Mouse (Mus musculus): ENCODE measurements around the gene Ggact. TPM values are rescaled to one million over a fixed set of nuclear protein-coding genes. Genes with fewer than 3 reads are reported as not detected.

Ggact gene
- polyA plus RNA-seq, 1 experiment, result 6.3 TPM

- no peaks in the 10 kb centered on the region for H3K27me3 ChIP-seq (replicated peaks)
- H3K4me3 ChIP-seq (replicated peaks), result no peak overlapping the region
- no peaks in the 10 kb centered on the region for H3K36me3 ChIP-seq (replicated peaks; ENCODE audit: low read length)
- H3K9me3 ChIP-seq, result peaks cover 3% of the 10 kb centered on the region; the same call in 1 of the 2 replicates
- TF ChIP-seq FLI1 (IDR thresholded peaks at IDR 0.05; ENCODE audit: low read length) (no peak), GATA1 (IDR thresholded peaks at IDR 0.05; ENCODE audit: borderline replicate concordance, low read length) (no peak)
- peaks cover 6% of the 10 kb centered on the region for H3K4me1 ChIP-seq
Observed at GRCm38 (mm10) chr14:122837018-122837417, 76.5 kb downstream of the Ggact start.

- peaks cover 6% of the 10 kb centered on the region for H3K4me1 ChIP-seq
- TF ChIP-seq GATA1 (IDR thresholded peaks at IDR 0.05; ENCODE audit: borderline replicate concordance, low read length), result no peak
- H3K9me3 ChIP-seq, result peaks cover 3% of the 10 kb centered on the region; the same call in 1 of the 2 replicates
- H3K36me3 ChIP-seq (replicated peaks; ENCODE audit: low read length), result no peaks in the 10 kb centered on the region
- H3K27me3 ChIP-seq (replicated peaks), result no peaks in the 10 kb centered on the region
- no peak overlapping the region for H3K4me3 ChIP-seq (replicated peaks)
Observed at GRCm38 (mm10) chr14:122836221-122836620, 77.3 kb downstream of the Ggact start.

GRCm38 (mm10) chr14:122835487-122836190 lies 77.9 kb downstream of the Ggact start:
- Histone ChIP-seq H3K4me3 (replicated peaks) (no peak overlapping the region), H3K4me1 (peaks cover 6% of the 10 kb centered on the region), H3K27me3 (replicated peaks) (no peaks in the 10 kb centered on the region), H3K9me3 (peaks cover 3% of the 10 kb centered on the region; the same call in 1 of the 2 replicates), H3K36me3 (replicated peaks; ENCODE audit: low read length) (no peaks in the 10 kb centered on the region)
- TF ChIP-seq GATA1 (IDR thresholded peaks at IDR 0.05; ENCODE audit: borderline replicate concordance, low read length), result no peak
- TF ChIP-seq FLI1 (IDR thresholded peaks at IDR 0.05; ENCODE audit: low read length), result no peak

- Histone ChIP-seq H3K36me3 (replicated peaks; ENCODE audit: low read length) (no peaks in the 10 kb centered on the region), H3K4me3 (replicated peaks) (no peak overlapping the region), H3K9me3 (peaks cover 3% of the 10 kb centered on the region; the same call in 1 of the 2 replicates), H3K27me3 (replicated peaks) (no peaks in the 10 kb centered on the region), H3K4me1 (peaks cover 6% of the 10 kb centered on the region)
- no peak for TF ChIP-seq GATA1 (IDR thresholded peaks at IDR 0.05; ENCODE audit: borderline replicate concordance, low read length)
- no peak for TF ChIP-seq FLI1 (IDR thresholded peaks at IDR 0.05; ENCODE audit: low read length)
Observed at GRCm38 (mm10) chr14:122834753-122835152, 78.8 kb downstream of the Ggact start.

GRCm38 (mm10) chr14:122833666-122834065 lies 79.9 kb downstream of the Ggact start:
- Histone ChIP-seq H3K27me3 (replicated peaks) (no peaks in the 10 kb centered on the region), H3K9me3 (peaks cover 3% of the 10 kb centered on the region; the same call in 1 of the 2 replicates), H3K4me1 (peaks cover 6% of the 10 kb centered on the region), H3K36me3 (replicated peaks; ENCODE audit: low read length) (no peaks in the 10 kb centered on the region), H3K4me3 (replicated peaks) (no peak overlapping the region)
- no peak for TF ChIP-seq GATA1 (IDR thresholded peaks at IDR 0.05; ENCODE audit: borderline replicate concordance, low read length)
- TF ChIP-seq FLI1 (IDR thresholded peaks at IDR 0.05; ENCODE audit: low read length), result no peak

- peaks cover 2% of the 10 kb centered on the region for H3K27me3 ChIP-seq (replicated peaks)
- H3K9me3 ChIP-seq, result peaks cover 7% of the 10 kb centered on the region
- H3K36me3 ChIP-seq (replicated peaks; ENCODE audit: low read length), result no peaks in the 10 kb centered on the region
- no peak for TF ChIP-seq GATA1 (IDR thresholded peaks at IDR 0.05; ENCODE audit: borderline replicate concordance, low read length)
- no peak for TF ChIP-seq FLI1 (IDR thresholded peaks at IDR 0.05; ENCODE audit: low read length)
- H3K4me3 ChIP-seq (replicated peaks), result no peak overlapping the region
- peaks cover 6% of the 10 kb centered on the region for H3K4me1 ChIP-seq
Observed at GRCm38 (mm10) chr14:122830433-122830832, 83.1 kb downstream of the Ggact start.

- Histone ChIP-seq H3K36me3 (replicated peaks; ENCODE audit: low read length) (no peaks in the 10 kb centered on the region), H3K27me3 (replicated peaks) (peaks cover 2% of the 10 kb centered on the region), H3K4me3 (replicated peaks) (no peak overlapping the region), H3K4me1 (no peaks in the 10 kb centered on the region), H3K9me3 (peaks cover 4% of the 10 kb centered on the region)
- TF ChIP-seq GATA1 (IDR thresholded peaks at IDR 0.05; ENCODE audit: borderline replicate concordance, low read length) (no peak), FLI1 (IDR thresholded peaks at IDR 0.05; ENCODE audit: low read length) (no peak)
Observed at GRCm38 (mm10) chr14:122825464-122825863, 88.1 kb downstream of the Ggact start.

- no peak overlapping the region for H3K4me3 ChIP-seq (replicated peaks)
- H3K9me3 ChIP-seq, result peaks cover 4% of the 10 kb centered on the region
- no peaks in the 10 kb centered on the region for H3K4me1 ChIP-seq
- H3K27me3 ChIP-seq (replicated peaks), result peaks cover 2% of the 10 kb centered on the region
- H3K36me3 ChIP-seq (replicated peaks; ENCODE audit: low read length), result no peaks in the 10 kb centered on the region
- TF ChIP-seq GATA1 (IDR thresholded peaks at IDR 0.05; ENCODE audit: borderline replicate concordance, low read length) (no peak), FLI1 (IDR thresholded peaks at IDR 0.05; ENCODE audit: low read length) (no peak)
Observed at GRCm38 (mm10) chr14:122823791-122824190, 89.8 kb downstream of the Ggact start.

GRCm38 (mm10) chr14:122821002-122821401 lies 92.6 kb downstream of the Ggact start:
- Histone ChIP-seq H3K9me3 (no peaks in the 10 kb centered on the region), H3K27me3 (replicated peaks) (peaks cover 2% of the 10 kb centered on the region), H3K4me1 (no peaks in the 10 kb centered on the region), H3K4me3 (replicated peaks) (no peak overlapping the region), H3K36me3 (replicated peaks; ENCODE audit: low read length) (no peaks in the 10 kb centered on the region)
- TF ChIP-seq FLI1 (IDR thresholded peaks at IDR 0.05; ENCODE audit: low read length) (no peak), GATA1 (IDR thresholded peaks at IDR 0.05; ENCODE audit: borderline replicate concordance, low read length) (no peak)

- peaks cover 11% of the 10 kb centered on the region for H3K27me3 ChIP-seq (replicated peaks)
- H3K4me1 ChIP-seq, result peaks cover 11% of the 10 kb centered on the region
- H3K36me3 ChIP-seq (replicated peaks; ENCODE audit: low read length), result no peaks in the 10 kb centered on the region
- TF ChIP-seq GATA1 (IDR thresholded peaks at IDR 0.05; ENCODE audit: borderline replicate concordance, low read length) (no peak), FLI1 (IDR thresholded peaks at IDR 0.05; ENCODE audit: low read length) (no peak)
- H3K9me3 ChIP-seq, result no peaks in the 10 kb centered on the region
- H3K4me3 ChIP-seq (replicated peaks), result no peak overlapping the region
Observed at GRCm38 (mm10) chr14:122800296-122800695, 113.3 kb downstream of the Ggact start.
